In the genomic region with DNA sequence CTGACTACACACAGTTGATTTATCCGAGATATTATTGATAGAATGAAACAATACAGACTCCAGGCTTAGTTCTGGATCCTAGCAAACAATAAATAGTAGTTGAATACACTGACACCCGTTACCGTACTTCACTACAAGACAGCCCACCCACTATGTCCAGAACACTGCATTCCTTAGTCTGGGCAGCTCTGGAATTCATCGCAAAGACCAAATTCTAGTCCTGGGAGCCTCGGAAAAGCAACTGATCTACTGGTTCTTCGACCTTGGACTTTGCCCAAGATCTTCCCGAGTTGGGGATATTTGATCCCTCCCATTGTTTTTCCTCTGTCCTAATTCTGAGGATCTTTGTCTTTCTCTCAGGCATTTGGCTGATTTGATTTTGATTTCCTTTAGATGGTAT, we compare ENCODE assay signal across 8 mouse cellular contexts. TPM values are rescaled to one million over a fixed set of nuclear protein-coding genes. Genes with fewer than 3 reads are reported as not detected.
A peak's percentile ranks its signal among the peaks of the same experiment; 100 is the strongest.
DNase-seq lines count a peak whose midpoint lies in the region; ATAC-seq and TF ChIP-seq lines count a peak whose summit lies in the region.

No protein-coding gene starts in this region.

- WGBS in heart, postnatal 0 days = 18% methylated on average over 7 of the region's 7 CpGs
- WGBS in liver, embryonic 16.5 days (ENCODE audit: insufficient replicate concordance) = 34% methylated on average over 7 of the region's 7 CpGs

- no peaks in the 10 kb centered on the region for H3K27me3 ChIP-seq in G1E (ENCODE audit: insufficient read depth, low read length)
- H3K27me3 ChIP-seq in heart, postnatal 0 days (ENCODE audit: control insufficient read depth, insufficient read depth, low read length) = no peaks in the 10 kb centered on the region
- no peaks in the 10 kb centered on the region for H3K27me3 ChIP-seq in liver, embryonic 16.5 days (ENCODE audit: control insufficient read depth, insufficient read depth, low read depth, low read length)

- peak overlapping the region; percentile 75 for H3K4me2 ChIP-seq in heart, postnatal 0 days (ENCODE audit: low read depth, low read length)
- peak overlapping the region; percentile 76 for H3K4me2 ChIP-seq in liver, embryonic 16.5 days (ENCODE audit: low read depth, low read length)

- peaks cover 44% of the 10 kb centered on the region for H3K4me1 ChIP-seq in G1E (ENCODE audit: insufficient read depth, low read depth, low read length)
- H3K4me1 ChIP-seq in heart, postnatal 0 days (ENCODE audit: control insufficient read depth, insufficient read depth) = peaks cover 34% of the 10 kb centered on the region
- peaks cover 34% of the 10 kb centered on the region for H3K4me1 ChIP-seq in liver, embryonic 16.5 days (ENCODE audit: control insufficient read depth, low read depth, low read length)

- H3K27ac ChIP-seq in gastrocnemius, adult 2 months = peak overlapping the region; percentile 91
- peak overlapping the region; percentile 99; the same call in 1 of the 2 replicates for H3K27ac ChIP-seq in heart, postnatal 0 days (ENCODE audit: low read depth)
- H3K27ac ChIP-seq in liver, embryonic 16.5 days (ENCODE audit: low read length) = peak overlapping the region; percentile 93; the same call in 1 of the 2 replicates

- no peak for TF ChIP-seq EP300 in heart, postnatal 0 days (IDR thresholded peaks at IDR 0.05; ENCODE audit: low read depth)

- 0 out of 2 replicates have a peak overlapping the region, but pooled peaks have one; percentile 97 for H3K9ac ChIP-seq in heart, postnatal 0 days (replicated peaks; ENCODE audit: low read depth, low read length)
- H3K9ac ChIP-seq in liver, embryonic 16.5 days (ENCODE audit: low read depth, low read length) = peak overlapping the region; percentile 93

- intact Hi-C loops in gastrocnemius, adult 2 months (cut with DNase I) = loop anchor here (5.0 kb wide), 1 partner anchor 56 kb away; no protein-coding TSS in a partner anchor

- H3K36me3 ChIP-seq in G1E (replicated peaks) = peaks cover 16% of the 10 kb centered on the region
- no peaks in the 10 kb centered on the region for H3K36me3 ChIP-seq in heart, postnatal 0 days (replicated peaks; ENCODE audit: control insufficient read depth, insufficient read depth, low read length)
- no peaks in the 10 kb centered on the region for H3K36me3 ChIP-seq in liver, embryonic 16.5 days (ENCODE audit: control insufficient read depth, insufficient read depth)

- no peak for TF ChIP-seq CTCF in gastrocnemius, adult 2 months (IDR thresholded peaks at IDR 0.05)
- TF ChIP-seq CTCF in G1E (IDR thresholded peaks at IDR 0.05; ENCODE audit: low read depth, low read length) = no peak
- no peak for TF ChIP-seq CTCF in heart, postnatal 0 days (IDR thresholded peaks at IDR 0.05; ENCODE audit: low read depth)

- DNase-seq in gastrocnemius, adult 2 months = no peak
- no peak for DNase-seq in gastrocnemius, postnatal 4 days (ENCODE audit: low spot score in 2 of 2)
- no peak for DNase-seq in G1E (ENCODE audit: low spot score)
- DNase-seq in heart, postnatal 0 days (ENCODE audit: low spot score) = no peak
- no peak for DNase-seq in urinary bladder, postnatal 25 days (ENCODE audit: low spot score)
- DNase-seq in right cerebral cortex, postnatal 25 days = no peak
- no peak for DNase-seq in spleen, postnatal 4 days (ENCODE audit: low spot score in 2 of 2)

- no peaks in the 10 kb centered on the region for H3K9me3 ChIP-seq in G1E (replicated peaks)
- H3K9me3 ChIP-seq in heart, postnatal 0 days (replicated peaks; ENCODE audit: control insufficient read depth, low read length) = no peaks in the 10 kb centered on the region
- no peaks in the 10 kb centered on the region for H3K9me3 ChIP-seq in liver, embryonic 16.5 days (replicated peaks; ENCODE audit: control insufficient read depth, low read length)

- H3K4me3 ChIP-seq in gastrocnemius, adult 2 months = peak overlapping the region; percentile 93
- H3K4me3 ChIP-seq in G1E (ENCODE audit: low read depth, low read length) = peak overlapping the region; percentile 81; the same call in 1 of the 2 replicates
- H3K4me3 ChIP-seq in heart, postnatal 0 days (ENCODE audit: low read depth, low read length) = peak overlapping the region; percentile 63
- peak overlapping the region; percentile 84 for H3K4me3 ChIP-seq in liver, embryonic 16.5 days (ENCODE audit: low read depth, low read length)

- no peak for ATAC-seq in G1E (ENCODE audit: extremely low read depth, insufficient number of reproducible peaks, low FRiP score, poor library complexity, severe bottlenecking)
- ATAC-seq in heart, postnatal 0 days (ENCODE audit: insufficient read depth, low read depth) = no peak
- ATAC-seq in liver, embryonic 16.5 days (ENCODE audit: low read depth) = no peak

RNA-seq across cellular contexts. Expression of gene Ina, which starts 51.7 kb away (rescaled TPM):
- total RNA-seq in gastrocnemius, adult 2 months (2021) = not detected
- total RNA-seq in gastrocnemius, postnatal 4 days (2021) = under 1 TPM; 0.08 to 0.25 TPM
- not detected in 2 replicates for total RNA-seq in G1E (2014; fragmentation: Nextera tagmentation)
- total RNA-seq in G1E (2017) = 0.11 and 0.12 TPM in 2 replicates
- polyA plus RNA-seq in G1E (2012) = not detected in 2 replicates
- not detected in 2 replicates for total RNA-seq in heart, postnatal 0 days (2014; rRNA removed; ENCODE audit: low replicate concordance)
- not detected in 2 replicates for polyA plus RNA-seq in heart, postnatal 0 days (2015; fragmentation: Nextera tagmentation; extraction: Ambion mirVana)
- 0.06 and 0.09 TPM in 2 replicates for polyA plus RNA-seq in liver, embryonic 16.5 days (2015; fragmentation: Nextera tagmentation; extraction: Ambion mirVana)

RNA-seq across cellular contexts. Expression of gene Nt5c2, which starts 52.1 kb away (rescaled TPM):
- 10 to 100 TPM in 1 of 2 experiments, 1 to 10 TPM in 1; 9.5 to 18.2 TPM for total RNA-seq in gastrocnemius, adult 2 months (2021)
- 10 to 100 TPM; 68.7 to 80.2 TPM for total RNA-seq in gastrocnemius, postnatal 4 days (2021)
- total RNA-seq in G1E (2014; fragmentation: Nextera tagmentation) (148 TPM in 2 replicates), G1E (2017) (136 and 158 TPM in 2 replicates)
- 7.2 and 17.0 TPM in 2 replicates for polyA plus RNA-seq in G1E (2012)
- total RNA-seq in heart, postnatal 0 days (2014; rRNA removed; ENCODE audit: low replicate concordance) = 33.9 and 48.1 TPM in 2 replicates
- polyA plus RNA-seq in heart, postnatal 0 days (2015; fragmentation: Nextera tagmentation; extraction: Ambion mirVana) = 92.7 and 111 TPM in 2 replicates
- polyA plus RNA-seq in liver, embryonic 16.5 days (2015; fragmentation: Nextera tagmentation; extraction: Ambion mirVana) = 47.4 and 48.4 TPM in 2 replicates
